Mouse (Mus musculus) intestine, embryonic 14.5 days (tissue): ENCODE results near the gene Nras. TPM values are rescaled to one million over a fixed set of nuclear protein-coding genes. Genes with fewer than 3 reads are reported as not detected.

Experiments used
- ATAC-seq: fragments of 200-750 bp; cut with Nextera tagmentation; replicated peaks from 2 replicates; pipeline ENCODE4 v1.8.0; 2017; ENCODE audit warnings: low read depth, moderate number of reproducible peaks, moderate TSS enrichment, moderate library complexity; ENCODE audit not compliant: low FRiP score, low TSS enrichment
- DNase-seq: peaks from one replicate; pipeline ENCODE4 v3.0.0-alpha.2; 2018; ENCODE audit warnings: low spot score
- H3K27ac ChIP-seq: fragments of 300-500 bp; sonication (generic); 2 replicates; pipeline ENCODE4 v1.5.1; 2014; ENCODE audit warnings: low read depth, mild to moderate bottlenecking, control low read depth
- H3K27me3 ChIP-seq: fragments of 300-500 bp; sonication (generic); replicated peaks from 2 replicates; pipeline ENCODE4 v1.6.1; 2014; ENCODE audit warnings: low read length, control low read depth; ENCODE audit not compliant: control insufficient read depth, insufficient read depth
- H3K36me3 ChIP-seq: fragments of 300-500 bp; sonication (generic); 2 replicates; pipeline ENCODE4 v1.6.1; 2014; ENCODE audit warnings: low read length, control low read depth; ENCODE audit not compliant: control insufficient read depth, insufficient read depth
- H3K4me1 ChIP-seq: fragments of 300-500 bp; sonication (generic); replicated peaks from 2 replicates; pipeline ENCODE4 v1.6.1; 2014; ENCODE audit warnings: low read length, control low read depth, mixed read lengths; ENCODE audit not compliant: control insufficient read depth, insufficient read depth
- H3K4me2 ChIP-seq: fragments of 300-500 bp; sonication (generic); 2 replicates; pipeline ENCODE4 v1.6.1; 2014; ENCODE audit warnings: low read length
- H3K4me3 ChIP-seq: fragments of 300-500 bp; sonication (generic); 2 replicates; pipeline ENCODE4 v1.5.1; 2014; ENCODE audit warnings: low read depth, low read length, control low read depth, mixed read lengths
- H3K9ac ChIP-seq: fragments of 300-500 bp; sonication (generic); 2 replicates; pipeline ENCODE4 v1.6.1; 2014; ENCODE audit warnings: mild to moderate bottlenecking, low read length
- H3K9me3 ChIP-seq: fragments of 300-500 bp; sonication (generic); 2 replicates; pipeline ENCODE4 v1.6.1; 2016; ENCODE audit warnings: low read length, control low read depth; ENCODE audit not compliant: control insufficient read depth
- WGBS: fragments of 180-500 bp; shearing (Covaris S2); extraction: QIAGEN DNeasy Blood & Tissue Kit; methylation state at CpG from one replicate; pipeline ENCODE4 v1.1.7; 2014; 5-methylcytosine and 5-hydroxymethylcytosine counted together
- polyA plus RNA-seq: library from polyadenylated mRNA; unstranded; fragments of >200 nt; fragmentation: Nextera tagmentation; extraction: Ambion mirVana; gene quantifications from 2 replicates; pipeline ENCODE4 v1.2.1, GENCODE M21; 2014

Gene Nras
- polyA plus RNA-seq, 1 experiment from 2014 or later, result 103 TPM

GRCm38 (mm10) chr3:103102454-103103390 lies 44.6 kb downstream of the Nras start, which contains the start of gene Dennd2c:
Gene Dennd2c, plus strand, starts transcription at chr3:103102604.
- 1% methylated on average over 72 of the region's 72 CpGs for WGBS
- no peaks in the 10 kb centered on the region for H3K4me1 ChIP-seq
- H3K27ac ChIP-seq, result peak within 1 kb of the TSS; percentile 40
- ATAC-seq (peak; percentile 96), DNase-seq (peak; percentile 99)
- no peaks in the 10 kb centered on the region for H3K36me3 ChIP-seq
- peak within 1 kb of the TSS; percentile 72 for H3K4me3 ChIP-seq
- H3K4me2 ChIP-seq, result peak within 1 kb of the TSS; percentile 82
- H3K9ac ChIP-seq, result peak within 1 kb of the TSS; percentile 64
- H3K9me3 ChIP-seq, result no peaks in the 10 kb centered on the region
- H3K27me3 ChIP-seq, result no peaks in the 10 kb centered on the region

GRCm38 (mm10) chr3:103107565-103108240 lies 49.6 kb downstream of the Nras start:
- Histone ChIP-seq H3K4me2 (no peak overlapping the region), H3K4me1 (no peaks in the 10 kb centered on the region), H3K27me3 (no peaks in the 10 kb centered on the region), H3K36me3 (no peaks in the 10 kb centered on the region), H3K27ac (no peak overlapping the region), H3K9me3 (no peaks in the 10 kb centered on the region), H3K4me3 (no peak overlapping the region), H3K9ac (no peak overlapping the region)
- ATAC-seq (no peak), DNase-seq (no peak)
- WGBS, result 86% methylated on average over 7 of the region's 7 CpGs

GRCm38 (mm10) chr3:103112216-103112615 lies 54.1 kb downstream of the Nras start:
- ATAC-seq (no peak), DNase-seq (no peak)
- Histone ChIP-seq H3K9ac (no peak overlapping the region), H3K4me2 (no peak overlapping the region), H3K27me3 (no peaks in the 10 kb centered on the region), H3K4me1 (no peaks in the 10 kb centered on the region), H3K27ac (no peak overlapping the region), H3K36me3 (no peaks in the 10 kb centered on the region), H3K4me3 (no peak overlapping the region), H3K9me3 (no peaks in the 10 kb centered on the region)
- WGBS, result 63% methylated on average over 5 of the region's 5 CpGs

Other genes with a start within 250 kb of the Nras start
- not detected in 2 replicates for gene Sycp1, start 122.2 kb upstream of the Nras start, polyA plus RNA-seq
- not detected in 2 replicates for gene Nr1h5, start 94.2 kb upstream of the Nras start, polyA plus RNA-seq
- gene Sike1, start 62.6 kb upstream of the Nras start, polyA plus RNA-seq, result 54.3 and 61.3 TPM in 2 replicates
- 378 and 381 TPM in 2 replicates for gene Csde1, start 37.9 kb upstream of the Nras start, polyA plus RNA-seq
- not detected in 2 replicates for gene Ampd1, start 15.7 kb downstream of the Nras start, polyA plus RNA-seq
- gene Dennd2c, start 44.3 kb downstream of the Nras start, polyA plus RNA-seq, result 3.4 and 5.4 TPM in 2 replicates
- gene Bcas2, start 113.4 kb downstream of the Nras start, polyA plus RNA-seq, result 189 and 195 TPM in 2 replicates
- gene Trim33, start 221.0 kb downstream of the Nras start, polyA plus RNA-seq, result 23.0 and 29.6 TPM in 2 replicates